Mouse (Mus musculus): ENCODE results near the gene Tmem41b.

GRCm38 (mm10) chr7:109959716-109960612 lies 26.8 kb downstream of the Tmem41b start, which contains the start of gene Dennd5a:
- TF ChIP-seq CTCF (IDR thresholded peaks at IDR 0.05; ENCODE audit: extremely low read depth, insufficient read length, insufficient replicate concordance, low read depth, low read length) (no peak), POLR2A (IDR thresholded peaks at IDR 0.05; ENCODE audit: low read depth, low read length) (no peak; the same call in 1 of the 2 replicates)

Measured in small intestine, adult 2 months (tissue).